Mouse (Mus musculus): Measurements from ENCODE around the gene Rab3ip. TPM values are rescaled to one million over a fixed set of nuclear protein-coding genes. Genes with fewer than 3 reads are reported as not detected.

The Rab3ip gene
- polyA plus RNA-seq, 1 experiment: 138 TPM

GRCm38 (mm10) chr10:116908901-116909642 lies 41.5 kb downstream of the Rab3ip start:
- Histone ChIP-seq H3K27ac (ENCODE audit: control insufficient read depth, insufficient read depth, low read length) (no peak overlapping the region), H3K4me1 (replicated peaks; ENCODE audit: control insufficient read depth, insufficient read depth, low read length) (peaks cover 14% of the 10 kb centered on the region), H3K36me3 (ENCODE audit: control insufficient read depth, insufficient read depth, low read length) (peaks cover 56% of the 10 kb centered on the region), H3K27me3 (ENCODE audit: control insufficient read depth, insufficient read depth, low read length) (no peaks in the 10 kb centered on the region), H3K4me3 (ENCODE audit: control insufficient read depth, insufficient read depth, low read length) (no peak overlapping the region)
- no peak for DNase-seq
- TF ChIP-seq CTCF (IDR thresholded peaks at IDR 0.05; ENCODE audit: borderline replicate concordance, control insufficient read depth, extremely low read depth, insufficient read depth, low read length, poor library complexity) (no peak), POLR2A (IDR thresholded peaks at IDR 0.05; ENCODE audit: control insufficient read depth, extremely low read depth, insufficient read depth, low read length, poor library complexity) (no peak)
- 95% methylated on average over 15 of the region's 15 CpGs for WGBS

- Histone ChIP-seq H3K27me3 (ENCODE audit: control insufficient read depth, insufficient read depth, low read length) (no peaks in the 10 kb centered on the region), H3K4me1 (replicated peaks; ENCODE audit: control insufficient read depth, insufficient read depth, low read length) (0 out of 2 replicates have a peak, but pooled peaks cover under 1% of the 10 kb centered on the region), H3K4me3 (ENCODE audit: control insufficient read depth, insufficient read depth, low read length) (no peak overlapping the region), H3K27ac (ENCODE audit: control insufficient read depth, insufficient read depth, low read length) (no peak overlapping the region), H3K36me3 (ENCODE audit: control insufficient read depth, insufficient read depth, low read length) (peaks cover 48% of the 10 kb centered on the region)
- TF ChIP-seq POLR2A (IDR thresholded peaks at IDR 0.05; ENCODE audit: control insufficient read depth, extremely low read depth, insufficient read depth, low read length, poor library complexity) (no peak), CTCF (IDR thresholded peaks at IDR 0.05; ENCODE audit: borderline replicate concordance, control insufficient read depth, extremely low read depth, insufficient read depth, low read length, poor library complexity) (no peak)
- DNase-seq: no peak
- WGBS: 95% methylated on average over 9 of the region's 9 CpGs
Measured at GRCm38 (mm10) chr10:116906794-116907193, 43.8 kb downstream of the Rab3ip start.

GRCm38 (mm10) chr10:116904503-116904908 lies 46.1 kb downstream of the Rab3ip start:
- Histone ChIP-seq H3K27ac (ENCODE audit: control insufficient read depth, insufficient read depth, low read length) (no peak overlapping the region), H3K36me3 (ENCODE audit: control insufficient read depth, insufficient read depth, low read length) (peaks cover 30% of the 10 kb centered on the region), H3K27me3 (ENCODE audit: control insufficient read depth, insufficient read depth, low read length) (no peaks in the 10 kb centered on the region), H3K4me3 (ENCODE audit: control insufficient read depth, insufficient read depth, low read length) (no peak overlapping the region), H3K4me1 (replicated peaks; ENCODE audit: control insufficient read depth, insufficient read depth, low read length) (no peaks in the 10 kb centered on the region)
- no peak for DNase-seq
- 94% methylated on average over 10 of the region's 10 CpGs for WGBS
- TF ChIP-seq POLR2A (IDR thresholded peaks at IDR 0.05; ENCODE audit: control insufficient read depth, extremely low read depth, insufficient read depth, low read length, poor library complexity) (no peak), CTCF (IDR thresholded peaks at IDR 0.05; ENCODE audit: borderline replicate concordance, control insufficient read depth, extremely low read depth, insufficient read depth, low read length, poor library complexity) (no peak)

- TF ChIP-seq CTCF (IDR thresholded peaks at IDR 0.05; ENCODE audit: borderline replicate concordance, control insufficient read depth, extremely low read depth, insufficient read depth, low read length, poor library complexity) (no peak), POLR2A (IDR thresholded peaks at IDR 0.05; ENCODE audit: control insufficient read depth, extremely low read depth, insufficient read depth, low read length, poor library complexity) (no peak)
- 86% methylated on average over 17 of the region's 17 CpGs for WGBS
- DNase-seq: no peak
- Histone ChIP-seq H3K4me1 (replicated peaks; ENCODE audit: control insufficient read depth, insufficient read depth, low read length) (peaks cover 2% of the 10 kb centered on the region; the same call in 1 of the 2 replicates), H3K27me3 (ENCODE audit: control insufficient read depth, insufficient read depth, low read length) (no peaks in the 10 kb centered on the region), H3K4me3 (ENCODE audit: control insufficient read depth, insufficient read depth, low read length) (no peak within 1 kb of the TSS), H3K36me3 (ENCODE audit: control insufficient read depth, insufficient read depth, low read length) (no peaks in the 10 kb centered on the region), H3K27ac (ENCODE audit: control insufficient read depth, insufficient read depth, low read length) (no peak within 1 kb of the TSS)
Measured at GRCm38 (mm10) chr10:116896336-116897177, 54.0 kb downstream of the Rab3ip start, which contains the start of gene Myrfl. Gene Myrfl (minus strand): TSS chr10:116896919.

- H3K27ac ChIP-seq (ENCODE audit: control insufficient read depth, insufficient read depth, low read length): no peak overlapping the region
- H3K4me3 ChIP-seq (ENCODE audit: control insufficient read depth, insufficient read depth, low read length): no peak overlapping the region
- no peaks in the 10 kb centered on the region for H3K36me3 ChIP-seq (ENCODE audit: control insufficient read depth, insufficient read depth, low read length)
- H3K4me1 ChIP-seq (replicated peaks; ENCODE audit: control insufficient read depth, insufficient read depth, low read length): peaks cover 2% of the 10 kb centered on the region; the same call in 1 of the 2 replicates
- no peaks in the 10 kb centered on the region for H3K27me3 ChIP-seq (ENCODE audit: control insufficient read depth, insufficient read depth, low read length)
- 95% methylated on average over 12 of the region's 12 CpGs for WGBS
- no peak for DNase-seq
- TF ChIP-seq CTCF (IDR thresholded peaks at IDR 0.05; ENCODE audit: borderline replicate concordance, control insufficient read depth, extremely low read depth, insufficient read depth, low read length, poor library complexity) (no peak), POLR2A (IDR thresholded peaks at IDR 0.05; ENCODE audit: control insufficient read depth, extremely low read depth, insufficient read depth, low read length, poor library complexity) (no peak)
Measured at GRCm38 (mm10) chr10:116895108-116895833, 55.3 kb downstream of the Rab3ip start.

GRCm38 (mm10) chr10:116894540-116894939 lies 56.0 kb downstream of the Rab3ip start:
- Histone ChIP-seq H3K4me1 (replicated peaks; ENCODE audit: control insufficient read depth, insufficient read depth, low read length) (peaks cover 2% of the 10 kb centered on the region; the same call in 1 of the 2 replicates), H3K27ac (ENCODE audit: control insufficient read depth, insufficient read depth, low read length) (no peak overlapping the region), H3K27me3 (ENCODE audit: control insufficient read depth, insufficient read depth, low read length) (no peaks in the 10 kb centered on the region), H3K36me3 (ENCODE audit: control insufficient read depth, insufficient read depth, low read length) (no peaks in the 10 kb centered on the region), H3K4me3 (ENCODE audit: control insufficient read depth, insufficient read depth, low read length) (no peak overlapping the region)
- 92% methylated on average over 6 of the region's 6 CpGs for WGBS
- TF ChIP-seq POLR2A (IDR thresholded peaks at IDR 0.05; ENCODE audit: control insufficient read depth, extremely low read depth, insufficient read depth, low read length, poor library complexity): no peak
- TF ChIP-seq CTCF (IDR thresholded peaks at IDR 0.05; ENCODE audit: borderline replicate concordance, control insufficient read depth, extremely low read depth, insufficient read depth, low read length, poor library complexity): no peak
- no peak for DNase-seq
